Mouse (Mus musculus): ENCODE results near the gene Ankrd55.
A peak's percentile ranks its signal among the peaks of the same experiment; 100 is the strongest.

Gene Ankrd55

GRCm38 (mm10) chr13:112255862-112256261, 32.4 kb upstream of the Ankrd55 start:
- TF ChIP-seq CTCF (conservative IDR thresholded peaks at IDR 0.05; ENCODE audit: low read length) = no peak
- no peak for TF ChIP-seq NANOG (IDR thresholded peaks at IDR 0.05; ENCODE audit: borderline replicate concordance, low read length)
- TF ChIP-seq POU5F1 (IDR thresholded peaks at IDR 0.05; ENCODE audit: borderline replicate concordance, low read length) = no peak
- Histone ChIP-seq H3K36me3 (ENCODE audit: insufficient read depth, low read length) (no peaks in the 10 kb centered on the region), H3K9me3 (ENCODE audit: low read length) (peaks cover 6% of the 10 kb centered on the region), H3K4me1 (replicated peaks; ENCODE audit: low read depth, low read length) (peaks cover 8% of the 10 kb centered on the region), H3K4me3 (replicated peaks; ENCODE audit: low read length) (no peak overlapping the region), H3K27me3 (ENCODE audit: insufficient read depth, low read length) (0 out of 2 replicates have a peak, but pooled peaks cover 10% of the 10 kb centered on the region)

- TF ChIP-seq NANOG (IDR thresholded peaks at IDR 0.05; ENCODE audit: borderline replicate concordance, low read length) (no peak), POU5F1 (IDR thresholded peaks at IDR 0.05; ENCODE audit: borderline replicate concordance, low read length) (no peak), CTCF (conservative IDR thresholded peaks at IDR 0.05; ENCODE audit: low read length) (no peak)
Observed at GRCm38 (mm10) chr13:112258478-112258877, 29.8 kb upstream of the Ankrd55 start.

DNA sequence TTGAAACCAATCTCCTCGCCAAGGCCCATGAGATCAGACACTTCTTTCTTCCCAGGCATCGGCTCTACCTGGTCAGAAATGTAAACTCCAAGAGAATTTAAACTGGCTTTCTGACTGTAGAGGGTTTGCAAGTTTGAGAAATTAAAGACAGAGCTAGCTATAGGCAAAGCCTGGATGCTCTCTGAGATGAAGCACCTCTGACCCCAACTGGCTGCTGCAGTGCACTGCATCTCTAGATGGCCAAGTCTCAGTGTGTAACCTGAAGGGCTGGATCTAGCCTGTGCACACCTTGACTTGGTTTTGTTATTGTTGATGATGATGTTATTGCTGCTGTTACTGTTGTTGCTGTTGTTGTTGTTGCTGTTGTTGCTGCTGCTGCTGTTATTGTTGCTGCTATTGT, 28.9 kb upstream of the Ankrd55 start:
- H3K4me1 ChIP-seq (replicated peaks; ENCODE audit: low read depth, low read length) = no peaks in the 10 kb centered on the region
- no peaks in the 10 kb centered on the region for H3K36me3 ChIP-seq (ENCODE audit: insufficient read depth, low read length)
- no peak overlapping the region for H3K4me3 ChIP-seq (replicated peaks; ENCODE audit: low read length)
- H3K9me3 ChIP-seq (ENCODE audit: low read length) = no peaks in the 10 kb centered on the region
- H3K27me3 ChIP-seq (ENCODE audit: insufficient read depth, low read length) = 0 out of 2 replicates have a peak, but pooled peaks cover 2% of the 10 kb centered on the region
- TF ChIP-seq NANOG (IDR thresholded peaks at IDR 0.05; ENCODE audit: borderline replicate concordance, low read length) = no peak
- peak; percentile 68 for TF ChIP-seq CTCF (conservative IDR thresholded peaks at IDR 0.05; ENCODE audit: low read length)

More at GRCm38 (mm10) chr13:112258478-112258877, 29.8 kb upstream of the Ankrd55 start:
- 0 out of 2 replicates have a peak, but pooled peaks cover 2% of the 10 kb centered on the region for H3K27me3 ChIP-seq (ENCODE audit: insufficient read depth, low read length)
- H3K9me3 ChIP-seq (ENCODE audit: low read length) = no peaks in the 10 kb centered on the region
- no peak overlapping the region for H3K4me3 ChIP-seq (replicated peaks; ENCODE audit: low read length)
- H3K36me3 ChIP-seq (ENCODE audit: insufficient read depth, low read length) = no peaks in the 10 kb centered on the region
- H3K4me1 ChIP-seq (replicated peaks; ENCODE audit: low read depth, low read length) = no peaks in the 10 kb centered on the region

DNA sequence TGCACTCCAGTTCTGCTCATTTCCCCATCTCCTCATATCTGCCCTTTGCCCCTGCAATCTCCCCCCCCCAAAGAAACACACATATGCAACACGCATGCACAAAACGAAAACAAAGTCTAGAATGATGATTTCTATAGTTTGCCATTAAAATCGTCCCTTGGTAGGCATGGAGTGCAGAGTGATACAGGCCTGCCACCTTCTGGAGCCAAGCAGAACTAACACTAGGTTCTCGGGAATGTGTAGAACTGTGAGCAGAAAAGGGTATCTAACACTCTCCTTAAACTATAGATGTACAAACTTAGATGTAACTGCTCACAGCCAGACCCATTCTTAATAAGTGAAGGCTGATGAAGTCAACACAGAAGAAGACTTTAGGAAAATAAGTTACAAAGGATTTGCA, 23.6 kb upstream of the Ankrd55 start:
- Histone ChIP-seq H3K27me3 (ENCODE audit: insufficient read depth, low read length) (no peaks in the 10 kb centered on the region), H3K36me3 (ENCODE audit: insufficient read depth, low read length) (no peaks in the 10 kb centered on the region), H3K4me3 (replicated peaks; ENCODE audit: low read length) (no peak overlapping the region), H3K4me1 (replicated peaks; ENCODE audit: low read depth, low read length) (no peaks in the 10 kb centered on the region), H3K9me3 (ENCODE audit: low read length) (no peaks in the 10 kb centered on the region)
- TF ChIP-seq NANOG (IDR thresholded peaks at IDR 0.05; ENCODE audit: borderline replicate concordance, low read length) (no peak), CTCF (conservative IDR thresholded peaks at IDR 0.05; ENCODE audit: low read length) (peak; percentile 70), POU5F1 (IDR thresholded peaks at IDR 0.05; ENCODE audit: borderline replicate concordance, low read length) (no peak)

- H3K9me3 ChIP-seq (ENCODE audit: low read length) = no peaks in the 10 kb centered on the region
- no peaks in the 10 kb centered on the region for H3K4me1 ChIP-seq (replicated peaks; ENCODE audit: low read depth, low read length)
- no peaks in the 10 kb centered on the region for H3K36me3 ChIP-seq (ENCODE audit: insufficient read depth, low read length)
- no peak overlapping the region for H3K4me3 ChIP-seq (replicated peaks; ENCODE audit: low read length)
- TF ChIP-seq POU5F1 (IDR thresholded peaks at IDR 0.05; ENCODE audit: borderline replicate concordance, low read length) = no peak
- TF ChIP-seq NANOG (IDR thresholded peaks at IDR 0.05; ENCODE audit: borderline replicate concordance, low read length) = no peak
- peak; percentile 58 for TF ChIP-seq CTCF (conservative IDR thresholded peaks at IDR 0.05; ENCODE audit: low read length)
- peaks cover 4% of the 10 kb centered on the region; the same call in 1 of the 2 replicates for H3K27me3 ChIP-seq (ENCODE audit: insufficient read depth, low read length)
Observed at GRCm38 (mm10) chr13:112271901-112272537, 16.2 kb upstream of the Ankrd55 start.

GRCm38 (mm10) chr13:112274636-112275035, 13.6 kb upstream of the Ankrd55 start:
- no peaks in the 10 kb centered on the region for H3K36me3 ChIP-seq (ENCODE audit: insufficient read depth, low read length)
- no peaks in the 10 kb centered on the region; the same call in 1 of the 2 replicates for H3K4me1 ChIP-seq (replicated peaks; ENCODE audit: low read depth, low read length)
- no peaks in the 10 kb centered on the region for H3K9me3 ChIP-seq (ENCODE audit: low read length)
- peaks cover 4% of the 10 kb centered on the region; the same call in 1 of the 2 replicates for H3K27me3 ChIP-seq (ENCODE audit: insufficient read depth, low read length)
- H3K4me3 ChIP-seq (replicated peaks; ENCODE audit: low read length) = no peak overlapping the region
- no peak for TF ChIP-seq POU5F1 (IDR thresholded peaks at IDR 0.05; ENCODE audit: borderline replicate concordance, low read length)
- no peak for TF ChIP-seq CTCF (conservative IDR thresholded peaks at IDR 0.05; ENCODE audit: low read length)
- TF ChIP-seq NANOG (IDR thresholded peaks at IDR 0.05; ENCODE audit: borderline replicate concordance, low read length) = 0 out of 2 replicates have a peak, but pooled peaks have one; percentile 19

- H3K36me3 ChIP-seq (ENCODE audit: insufficient read depth, low read length) = no peaks in the 10 kb centered on the region
- H3K4me3 ChIP-seq (replicated peaks; ENCODE audit: low read length) = no peak overlapping the region
- no peak for TF ChIP-seq POU5F1 (IDR thresholded peaks at IDR 0.05; ENCODE audit: borderline replicate concordance, low read length)
- no peak for TF ChIP-seq CTCF (conservative IDR thresholded peaks at IDR 0.05; ENCODE audit: low read length)
- no peak for TF ChIP-seq NANOG (IDR thresholded peaks at IDR 0.05; ENCODE audit: borderline replicate concordance, low read length)
- H3K4me1 ChIP-seq (replicated peaks; ENCODE audit: low read depth, low read length) = no peaks in the 10 kb centered on the region; the same call in 1 of the 2 replicates
- no peaks in the 10 kb centered on the region for H3K9me3 ChIP-seq (ENCODE audit: low read length)
- peaks cover 4% of the 10 kb centered on the region; the same call in 1 of the 2 replicates for H3K27me3 ChIP-seq (ENCODE audit: insufficient read depth, low read length)
Observed at GRCm38 (mm10) chr13:112275951-112276350, 12.3 kb upstream of the Ankrd55 start.

DNA sequence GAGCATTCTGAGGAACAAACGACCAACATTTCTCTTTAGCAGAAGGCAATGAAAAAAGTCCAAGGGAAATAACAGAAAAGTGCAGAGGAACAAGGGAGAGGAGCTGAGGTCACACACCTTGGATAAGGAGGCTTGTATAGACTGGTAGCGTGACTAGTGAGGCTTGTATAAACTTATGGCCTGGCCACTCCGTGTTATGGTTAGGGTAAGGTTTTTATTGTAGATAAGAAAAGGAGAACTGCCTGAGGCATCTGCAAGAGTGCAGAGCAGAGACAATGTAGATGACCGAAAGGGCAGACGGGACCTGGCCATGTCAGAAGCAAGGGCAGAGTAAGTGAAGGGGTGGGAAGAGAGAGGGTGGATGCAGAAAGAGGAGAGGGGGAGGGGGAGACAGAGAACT, 10.7 kb upstream of the Ankrd55 start:
- Histone ChIP-seq H3K4me1 (replicated peaks; ENCODE audit: low read depth, low read length) (no peaks in the 10 kb centered on the region; the same call in 1 of the 2 replicates), H3K27me3 (ENCODE audit: insufficient read depth, low read length) (no peaks in the 10 kb centered on the region), H3K4me3 (replicated peaks; ENCODE audit: low read length) (no peak overlapping the region), H3K9me3 (ENCODE audit: low read length) (no peaks in the 10 kb centered on the region), H3K36me3 (ENCODE audit: insufficient read depth, low read length) (no peaks in the 10 kb centered on the region)
- TF ChIP-seq NANOG (IDR thresholded peaks at IDR 0.05; ENCODE audit: borderline replicate concordance, low read length) = no peak
- no peak for TF ChIP-seq POU5F1 (IDR thresholded peaks at IDR 0.05; ENCODE audit: borderline replicate concordance, low read length)
- TF ChIP-seq CTCF (conservative IDR thresholded peaks at IDR 0.05; ENCODE audit: low read length) = no peak

Measured in E14TG2a.4 (cell line).